Mouse (Mus musculus): ENCODE data around the gene Olfr907.

Gene Olfr907

GRCm38 (mm10) chr9:38495501-38495900, at the start of gene Olfr907:
Gene Olfr907, plus strand, starts transcription at chr9:38495801.
- no peak for DNase-seq (ENCODE audit: low spot score in 2 of 2)

- no peak for DNase-seq (ENCODE audit: low spot score in 2 of 2)
Observed at GRCm38 (mm10) chr9:38447352-38447751, 48.2 kb upstream of the Olfr907 start, which contains the start of gene Olfr902. Gene Olfr902, plus strand, starts transcription at chr9:38447652.

GRCm38 (mm10) chr9:38462844-38463243, 32.8 kb upstream of the Olfr907 start, which contains the start of gene Olfr904:
Gene Olfr904, plus strand, starts transcription at chr9:38463144.
- DNase-seq (ENCODE audit: low spot score in 2 of 2) = no peak

- DNase-seq (ENCODE audit: low spot score in 2 of 2) = no peak
Observed at GRCm38 (mm10) chr9:38470807-38471206, 24.8 kb upstream of the Olfr907 start, which contains the start of gene Olfr905. Gene Olfr905, plus strand, starts transcription at chr9:38471107.

- no peak for DNase-seq (ENCODE audit: low spot score in 2 of 2)
Observed at GRCm38 (mm10) chr9:38486785-38487184, 8.8 kb upstream of the Olfr907 start, which contains the start of gene Olfr906. Gene Olfr906, plus strand, starts transcription at chr9:38487085.

- peak; percentile 7 to 50 for DNase-seq (ENCODE audit: low spot score in 2 of 2)
Observed at GRCm38 (mm10) chr9:38512353-38512752, 16.8 kb downstream of the Olfr907 start.

- DNase-seq (ENCODE audit: low spot score in 2 of 2) = no peak
Observed at GRCm38 (mm10) chr9:38521280-38521679, 25.7 kb downstream of the Olfr907 start, which contains the start of gene Olfr911-ps1. Gene Olfr911-ps1, plus strand, starts transcription at chr9:38521580.

- DNase-seq (ENCODE audit: low spot score in 2 of 2) = no peak
Observed at GRCm38 (mm10) chr9:38537549-38537948, 41.9 kb downstream of the Olfr907 start, which contains the start of gene Olfr910. Gene Olfr910, plus strand, starts transcription at chr9:38537849.
